Mouse (Mus musculus) mouse embryonic stem cell (cell line): ENCODE results near the gene Dedd2.

Experiments
- in situ Hi-C, 2 experiments: fragments of 300-500 bp; cut with MboI; formaldehyde crosslinking; loops; 1 replicate in 1 of 2; 3 replicates in 1 of 2; pipeline ENCODE4 v1.14.3; 2019 to 2020; ENCODE audit warnings: low sequenced_read_pairs in 2 of 2, low pct_unique_long_range_greater_than_20kb in 1 of 2, mixed read lengths in 1 of 2; ENCODE audit not compliant: unreplicated experiment in 1 of 2

Gene Dedd2

GRCm38 (mm10) chr7:25248018-25248647 is 27.7 kb upstream of the Dedd2 start:
- in situ Hi-C loops: no loop called here

GRCm38 (mm10) chr7:25247498-25247897 is 27.1 kb upstream of the Dedd2 start:
- in situ Hi-C loops: no loop called here

- in situ Hi-C loops: no loop called here
Measured at GRCm38 (mm10) chr7:25246759-25247137, 26.3 kb upstream of the Dedd2 start.

- in situ Hi-C loops: no loop called here
Measured at GRCm38 (mm10) chr7:25246079-25246758, 25.8 kb upstream of the Dedd2 start.

GRCm38 (mm10) chr7:25244562-25245369 is 24.4 kb upstream of the Dedd2 start:
- in situ Hi-C loops: loop anchor here (5.0 kb wide), 1 partner anchor 33 kb away; no protein-coding TSS in a partner anchor

- in situ Hi-C loops: loop anchor here (5.0 kb wide), 1 partner anchor 34 kb away; no protein-coding TSS in a partner anchor
Measured at GRCm38 (mm10) chr7:25243361-25243760, 22.9 kb upstream of the Dedd2 start.

GRCm38 (mm10) chr7:25241062-25241461 is 20.6 kb upstream of the Dedd2 start:
- in situ Hi-C loops: loop anchor here (5.0 kb wide), 1 partner anchor 36 kb away; no protein-coding TSS in a partner anchor

- in situ Hi-C loops: loop anchor here (5.0 kb wide), 1 partner anchor 37 kb away; no protein-coding TSS in a partner anchor
Measured at GRCm38 (mm10) chr7:25240631-25241030, 20.2 kb upstream of the Dedd2 start.

GRCm38 (mm10) chr7:25238829-25239623 is 18.6 kb upstream of the Dedd2 start:
- in situ Hi-C loops: no loop called here

- in situ Hi-C loops: no loop called here
Measured at GRCm38 (mm10) chr7:25238015-25238706, 17.7 kb upstream of the Dedd2 start.

- in situ Hi-C loops: no loop called here
Measured at GRCm38 (mm10) chr7:25237249-25238014, 17.0 kb upstream of the Dedd2 start, which contains the start of gene Gsk3a. Gene Gsk3a (minus strand): TSS chr7:25237851.

- in situ Hi-C loops: no loop called here
Measured at GRCm38 (mm10) chr7:25235526-25235925, 15.1 kb upstream of the Dedd2 start.

GRCm38 (mm10) chr7:25233061-25233460 is 12.6 kb upstream of the Dedd2 start:
- in situ Hi-C loops: no loop called here

- in situ Hi-C loops: no loop called here
Measured at GRCm38 (mm10) chr7:25232101-25232648, 11.8 kb upstream of the Dedd2 start.

GRCm38 (mm10) chr7:25230690-25231285 is 10.4 kb upstream of the Dedd2 start:
- in situ Hi-C loops: no loop called here

- in situ Hi-C loops: no loop called here
Measured at GRCm38 (mm10) chr7:25227523-25228300, 7.3 kb upstream of the Dedd2 start.
